Mouse (Mus musculus) layer of hippocampus, postnatal 14 days (tissue): Measurements from ENCODE around the gene Dll1. TPM values are rescaled to one million over a fixed set of nuclear protein-coding genes. Genes with fewer than 3 reads are reported as not detected.

Source experiments
- DNase-seq, 2 experiments: peaks; one replicate each; pipeline ENCODE4 v3.0.0; 2021 to 2022; ENCODE audit warnings: low spot score in 2 of 2, mixed read lengths in 1 of 2
- long read RNA-seq, 2 experiments: library from polyadenylated mRNA; stranded (forward); transcript quantifications; one replicate each; pipeline ENCODE4 v2.0.0; 2021
- total RNA-seq, 2 experiments: library from RNA; stranded (reverse); gene quantifications; 2 replicates each; pipeline ENCODE4 v1.2.3; 2021

Dll1 gene
- 10 to 100 TPM; 10.6 to 12.3 TPM for total RNA-seq
- long read RNA-seq, experiment 1, partial matches to known transcripts: 3 of 10 reads
- long read RNA-seq, experiment 1, other reads (novel, unspliced or antisense): 2 of 10 reads
- long read RNA-seq, experiment 2, partial matches to known transcripts: 5 of 10 reads
- long read RNA-seq, experiment 2, other reads (novel, unspliced or antisense): 1 of 10 reads

GRCm38 (mm10) chr17:15376494-15377181 is at the start of gene Dll1:
Dll1 (minus strand) TSS chr17:15376872.
- DNase-seq: no peak

- no peak for DNase-seq
Observed at GRCm38 (mm10) chr17:15425931-15426330, 49.3 kb upstream of the Dll1 start.

GRCm38 (mm10) chr17:15423080-15423765 is 46.6 kb upstream of the Dll1 start:
- DNase-seq: peak; percentile 57 to 79

- DNase-seq: no peak
Observed at GRCm38 (mm10) chr17:15422666-15423065, 46.0 kb upstream of the Dll1 start.

GRCm38 (mm10) chr17:15421446-15421845 is 44.8 kb upstream of the Dll1 start:
- DNase-seq: no peak

GRCm38 (mm10) chr17:15420021-15420603 is 43.4 kb upstream of the Dll1 start:
- DNase-seq: peak in 1 of 2 experiments; percentile 45

- DNase-seq: no peak
Observed at GRCm38 (mm10) chr17:15419534-15419933, 42.9 kb upstream of the Dll1 start.

- DNase-seq: no peak
Observed at GRCm38 (mm10) chr17:15416596-15417215, 40.0 kb upstream of the Dll1 start.

GRCm38 (mm10) chr17:15410861-15411260 is 34.2 kb upstream of the Dll1 start:
- no peak for DNase-seq

- no peak for DNase-seq
Observed at GRCm38 (mm10) chr17:15409261-15409660, 32.6 kb upstream of the Dll1 start.

GRCm38 (mm10) chr17:15406576-15406975 is 29.9 kb upstream of the Dll1 start:
- DNase-seq: no peak

- no peak for DNase-seq
Observed at GRCm38 (mm10) chr17:15401716-15402115, 25.0 kb upstream of the Dll1 start.

GRCm38 (mm10) chr17:15395997-15396675 is 19.5 kb upstream of the Dll1 start, which contains the start of gene Fam120b:
Fam120b (plus strand) TSS chr17:15396202.
- DNase-seq: peak; percentile 81 to 94

- no peak for DNase-seq
Observed at GRCm38 (mm10) chr17:15389356-15389755, 12.7 kb upstream of the Dll1 start.

- DNase-seq: no peak
Observed at GRCm38 (mm10) chr17:15388892-15389291, 12.2 kb upstream of the Dll1 start.

- no peak for DNase-seq
Observed at GRCm38 (mm10) chr17:15383360-15383759, 6.7 kb upstream of the Dll1 start.

GRCm38 (mm10) chr17:15381869-15382660 is 5.4 kb upstream of the Dll1 start:
- DNase-seq: no peak

- no peak for DNase-seq
Observed at GRCm38 (mm10) chr17:15381092-15381860, 4.6 kb upstream of the Dll1 start.

GRCm38 (mm10) chr17:15380641-15381051 is 4.0 kb upstream of the Dll1 start:
- DNase-seq: no peak
